Mouse (Mus musculus) limb, embryonic 10.5 days (tissue): ENCODE results near the gene Naa10. TPM values are rescaled to one million over a fixed set of nuclear protein-coding genes. Genes with fewer than 3 reads are reported as not detected.
A peak's percentile ranks its signal among the peaks of the same experiment; 100 is the strongest.

Experiments used
- DNase-seq: peaks from one replicate; pipeline ENCODE4 v3.0.0-alpha.2; 2017; ENCODE audit warnings: low spot score
- H3K27ac ChIP-seq: fragments of 300-500 bp; sonication (generic); 2 replicates; pipeline ENCODE4 v1.5.1; 2016; ENCODE audit warnings: mild to moderate bottlenecking
- H3K27me3 ChIP-seq: fragments of 300-500 bp; sonication (generic); 2 replicates; pipeline ENCODE4 v1.6.1; 2016; ENCODE audit warnings: low read depth, mild to moderate bottlenecking; ENCODE audit not compliant: poor library complexity, severe bottlenecking
- H3K36me3 ChIP-seq: fragments of 300-500 bp; sonication (generic); 2 replicates; pipeline ENCODE4 v1.6.1; 2016; ENCODE audit warnings: mild to moderate bottlenecking, moderate library complexity
- H3K4me1 ChIP-seq: fragments of 300-500 bp; sonication (generic); 2 replicates; pipeline ENCODE4 v1.6.1; 2016
- H3K4me3 ChIP-seq: fragments of 300-500 bp; sonication (generic); 2 replicates; pipeline ENCODE4 v1.5.1; 2016; ENCODE audit warnings: mild to moderate bottlenecking, moderate library complexity
- H3K9me3 ChIP-seq: fragments of 300-500 bp; sonication (generic); replicated peaks from 2 replicates; pipeline ENCODE4 v1.6.1; 2016; ENCODE audit warnings: mild to moderate bottlenecking
- WGBS: fragments of 180-500 bp; shearing (Covaris S2); methylation state at CpG from one replicate; pipeline ENCODE4 v1.1.7; 2016; 5-methylcytosine and 5-hydroxymethylcytosine counted together
- polyA plus RNA-seq: library from polyadenylated mRNA; unstranded; fragments of >200 nt; fragmentation: Nextera tagmentation; extraction: Ambion mirVana; gene quantifications from 2 replicates; pipeline ENCODE4 v1.2.1, GENCODE M21; 2016

Gene Naa10
- 180 and 205 TPM in 2 replicates for polyA plus RNA-seq

GRCm38 (mm10) chrX:73921823-73922549, at the start of gene Naa10, which contains the start of gene Arhgap4:
TSS of gene Naa10 (minus strand) at chrX:73921944.
TSS of gene Arhgap4 (minus strand) at chrX:73921870.
- peak; percentile 81 for DNase-seq
- H3K27ac ChIP-seq = peak within 1 kb of the TSS; percentile 88
- H3K4me3 ChIP-seq = peak within 1 kb of the TSS; percentile 62
- peaks cover 33% of the 10 kb centered on the region for H3K36me3 ChIP-seq
- no peaks in the 10 kb centered on the region for H3K9me3 ChIP-seq
- H3K4me1 ChIP-seq = 0 out of 2 replicates have a peak, but pooled peaks cover 4% of the 10 kb centered on the region
- 12% methylated on average over 43 of the region's 43 CpGs for WGBS
- H3K27me3 ChIP-seq = peaks cover 45% of the 10 kb centered on the region

GRCm38 (mm10) chrX:73970781-73971180, 49.0 kb upstream of the Naa10 start:
- Histone ChIP-seq H3K27ac (no peak overlapping the region), H3K4me3 (no peak overlapping the region), H3K4me1 (no peaks in the 10 kb centered on the region), H3K27me3 (peaks cover 50% of the 10 kb centered on the region), H3K9me3 (no peaks in the 10 kb centered on the region), H3K36me3 (no peaks in the 10 kb centered on the region)
- no peak for DNase-seq

GRCm38 (mm10) chrX:73969729-73970128, 48.0 kb upstream of the Naa10 start:
- Histone ChIP-seq H3K9me3 (no peaks in the 10 kb centered on the region), H3K4me1 (no peaks in the 10 kb centered on the region), H3K36me3 (no peaks in the 10 kb centered on the region), H3K27me3 (peaks cover 54% of the 10 kb centered on the region), H3K27ac (no peak overlapping the region), H3K4me3 (no peak overlapping the region)
- DNase-seq = no peak
- WGBS = 85% methylated on average over 2 of the region's 2 CpGs

GRCm38 (mm10) chrX:73969167-73969566, 47.4 kb upstream of the Naa10 start:
- H3K4me1 ChIP-seq = peaks cover 5% of the 10 kb centered on the region
- H3K27ac ChIP-seq = no peak overlapping the region
- H3K4me3 ChIP-seq = no peak overlapping the region

GRCm38 (mm10) chrX:73967177-73968075, 45.7 kb upstream of the Naa10 start:
- Histone ChIP-seq H3K27ac (peak overlapping the region; percentile 95), H3K9me3 (no peaks in the 10 kb centered on the region), H3K36me3 (peaks cover 19% of the 10 kb centered on the region), H3K4me3 (peak overlapping the region; percentile 66), H3K27me3 (peaks cover 62% of the 10 kb centered on the region), H3K4me1 (peaks cover 10% of the 10 kb centered on the region)
- 10% methylated on average over 60 of the region's 60 CpGs for WGBS
- peak; percentile 85 for DNase-seq

More at GRCm38 (mm10) chrX:73969167-73969566, 47.4 kb upstream of the Naa10 start:
- Histone ChIP-seq H3K27me3 (peaks cover 57% of the 10 kb centered on the region), H3K9me3 (no peaks in the 10 kb centered on the region), H3K36me3 (peaks cover 4% of the 10 kb centered on the region)
- 88% methylated on average over 1 of the region's 1 CpGs for WGBS
- no peak for DNase-seq

GRCm38 (mm10) chrX:73966248-73967176, 44.8 kb upstream of the Naa10 start, which contains the start of gene Hcfc1:
TSS of gene Hcfc1 (minus strand) at chrX:73966357.
- 12% methylated on average over 58 of the region's 58 CpGs for WGBS
- DNase-seq = peak; percentile 86
- peaks cover 29% of the 10 kb centered on the region for H3K36me3 ChIP-seq
- peak within 1 kb of the TSS; percentile 66 for H3K4me3 ChIP-seq
- H3K9me3 ChIP-seq = no peaks in the 10 kb centered on the region
- H3K4me1 ChIP-seq = peaks cover 10% of the 10 kb centered on the region
- peaks cover 71% of the 10 kb centered on the region for H3K27me3 ChIP-seq
- H3K27ac ChIP-seq = peak within 1 kb of the TSS; percentile 95

- WGBS = 8% methylated on average over 20 of the region's 20 CpGs
- Histone ChIP-seq H3K4me1 (peaks cover 10% of the 10 kb centered on the region), H3K36me3 (peaks cover 41% of the 10 kb centered on the region), H3K27me3 (peaks cover 82% of the 10 kb centered on the region), H3K27ac (peak overlapping the region; percentile 95), H3K9me3 (no peaks in the 10 kb centered on the region), H3K4me3 (peak overlapping the region; percentile 66)
- peak; percentile 43 for DNase-seq
These were observed 43.6 kb upstream of the Naa10 start for GRCm38 (mm10) chrX:73965307-73965706.

GRCm38 (mm10) chrX:73964363-73964762, 42.6 kb upstream of the Naa10 start:
- peaks cover 10% of the 10 kb centered on the region for H3K4me1 ChIP-seq
- WGBS = 40% methylated on average over 3 of the region's 3 CpGs
- DNase-seq = no peak
- peaks cover 50% of the 10 kb centered on the region for H3K36me3 ChIP-seq
- no peaks in the 10 kb centered on the region for H3K9me3 ChIP-seq
- H3K27ac ChIP-seq = 0 out of 2 replicates have a peak overlapping the region, but pooled peaks have one; percentile 95
- H3K4me3 ChIP-seq = peak overlapping the region; percentile 66
- H3K27me3 ChIP-seq = peaks cover 91% of the 10 kb centered on the region

- no peaks in the 10 kb centered on the region for H3K9me3 ChIP-seq
- no peak overlapping the region for H3K27ac ChIP-seq
- H3K4me1 ChIP-seq = no peaks in the 10 kb centered on the region
- WGBS = 91% methylated on average over 6 of the region's 6 CpGs
- no peak for DNase-seq
- no peak overlapping the region for H3K4me3 ChIP-seq
- H3K27me3 ChIP-seq = peaks cover 32% of the 10 kb centered on the region
- H3K36me3 ChIP-seq = peaks cover 100% of the 10 kb centered on the region
These were observed 33.2 kb upstream of the Naa10 start for GRCm38 (mm10) chrX:73954988-73955387.

- no peak for DNase-seq
- no peaks in the 10 kb centered on the region for H3K9me3 ChIP-seq
- no peaks in the 10 kb centered on the region for H3K4me1 ChIP-seq
- no peak overlapping the region for H3K27ac ChIP-seq
- peaks cover 100% of the 10 kb centered on the region for H3K36me3 ChIP-seq
- 85% methylated on average over 5 of the region's 5 CpGs for WGBS
- no peak overlapping the region for H3K4me3 ChIP-seq
- peaks cover 14% of the 10 kb centered on the region for H3K27me3 ChIP-seq
These were observed 30.9 kb upstream of the Naa10 start for GRCm38 (mm10) chrX:73952603-73953002.

- H3K36me3 ChIP-seq = peaks cover 100% of the 10 kb centered on the region
- no peaks in the 10 kb centered on the region for H3K9me3 ChIP-seq
- 92% methylated on average over 10 of the region's 10 CpGs for WGBS
- DNase-seq = no peak
- H3K4me1 ChIP-seq = no peaks in the 10 kb centered on the region
- H3K4me3 ChIP-seq = no peak overlapping the region
- no peak overlapping the region for H3K27ac ChIP-seq
- peaks cover 25% of the 10 kb centered on the region; the same call in 1 of the 2 replicates for H3K27me3 ChIP-seq
These were observed 27.6 kb upstream of the Naa10 start for GRCm38 (mm10) chrX:73949341-73949740.

- peaks cover 100% of the 10 kb centered on the region for H3K36me3 ChIP-seq
- H3K27me3 ChIP-seq = peaks cover 28% of the 10 kb centered on the region
- no peaks in the 10 kb centered on the region for H3K9me3 ChIP-seq
- 47% methylated on average over 4 of the region's 4 CpGs for WGBS
- H3K4me1 ChIP-seq = no peaks in the 10 kb centered on the region
- H3K27ac ChIP-seq = no peak overlapping the region
- no peak overlapping the region for H3K4me3 ChIP-seq
- DNase-seq = no peak
These were observed 26.9 kb upstream of the Naa10 start for GRCm38 (mm10) chrX:73948647-73949046.
